Comparison of ENCODE assay signal across 20 mouse cellular contexts in genomic region chr13:89453819-89454218, GRCm38 (mm10).
DNase-seq lines count a peak whose midpoint lies in the region; ATAC-seq and TF ChIP-seq lines count a peak whose summit lies in the region.
"Had no signal": no experiment of that assay in that cellular context is flagged by ENCODE, and none has a peak within 500 bp of the region (broad histone marks: within the 10 kb centered on the region; RNA-seq: fewer than 3 reads in every experiment).

No protein-coding gene starts in this region.

- ATAC-seq in limb, embryonic 14.5 days (ENCODE audit: low FRiP score, low read depth), result no peak
- ATAC-seq in activated CD4-positive, CD25-positive, alpha-beta regulatory T cell, adult 4 months, result peak; percentile 28
- ATAC-seq in hematopoietic stem cell, adult 5-6 weeks (replicated peaks in 1 of 2; ENCODE audit: insufficient read depth in 1 of 2, low FRiP score in 2 of 2, low TSS enrichment in 1 of 2, low read depth in 1 of 2, poor library complexity in 2 of 2, severe bottlenecking in 2 of 2), result peak; percentile 27 to 32; a peak in 2 of 4 replicates
- ATAC-seq: forebrain, embryonic 15.5 days; hindbrain, embryonic 16.5 days; inflammation-experienced regulatory T-cells, adult 6 months; intestine, postnatal 0 days had no signal

- no peaks in the 10 kb centered on the region for H3K27me3 ChIP-seq in limb, embryonic 14.5 days (ENCODE audit: control insufficient read depth, insufficient read depth, low read length)
- H3K27me3 ChIP-seq in limb, embryonic 10.5 days (ENCODE audit: low read depth, poor library complexity, severe bottlenecking), result no peaks in the 10 kb centered on the region
- H3K27me3 ChIP-seq: embryonic facial prominence, embryonic 15.5 days; forebrain, embryonic 15.5 days; hindbrain, embryonic 12.5 days had no signal

- H3K4me2 ChIP-seq in limb, embryonic 14.5 days (replicated peaks; ENCODE audit: low read depth, low read length, severe bottlenecking), result no peak overlapping the region
- H3K4me2 ChIP-seq: embryonic facial prominence, embryonic 15.5 days; forebrain, embryonic 15.5 days; heart, embryonic 11.5 days; hindbrain, embryonic 12.5 days had no signal

- no peaks in the 10 kb centered on the region for H3K36me3 ChIP-seq in limb, embryonic 14.5 days (ENCODE audit: control insufficient read depth, insufficient read depth, low read length)
- H3K36me3 ChIP-seq in limb, embryonic 10.5 days, result no peaks in the 10 kb centered on the region
- H3K36me3 ChIP-seq: embryonic facial prominence, embryonic 15.5 days; forebrain, embryonic 15.5 days; hindbrain, embryonic 12.5 days had no signal

- no peaks in the 10 kb centered on the region for H3K9me3 ChIP-seq in limb, embryonic 14.5 days (ENCODE audit: control insufficient read depth, low read length)
- H3K9me3 ChIP-seq in limb, embryonic 10.5 days (replicated peaks), result no peaks in the 10 kb centered on the region
- H3K9me3 ChIP-seq: embryonic facial prominence, embryonic 15.5 days; forebrain, embryonic 15.5 days; hindbrain, embryonic 12.5 days had no signal

- peak; percentile 18 for DNase-seq in limb, embryonic 14.5 days (ENCODE audit: low spot score)
- no peak for DNase-seq in limb, embryonic 10.5 days (ENCODE audit: low spot score)
- no peak for DNase-seq in lung, adult 2 months
- DNase-seq in right cerebral cortex, postnatal 36 days (ENCODE audit: low spot score in 2 of 2), result no peak
- DNase-seq in MN1 (ENCODE audit: low spot score), result no peak
- DNase-seq: adrenal gland, adult 8-10 months; cerebellum, adult 18-20 months; cerebellum, postnatal 10 days; embryo, embryonic 11 days; gastrocnemius, postnatal 14 days; heart, adult 2 months had no signal

- TF ChIP-seq CTCF in lung, adult 2 months (IDR thresholded peaks at IDR 0.05; ENCODE audit: insufficient read depth, low read length), result no peak

- no peak for TF ChIP-seq POLR2A in limb, embryonic 14.5 days (IDR thresholded peaks at IDR 0.05; ENCODE audit: borderline replicate concordance, extremely low read depth, insufficient read depth, insufficient read length)
- no peak for TF ChIP-seq POLR2A in lung, adult 2 months (IDR thresholded peaks at IDR 0.05; ENCODE audit: borderline replicate concordance, extremely low read depth, low read depth, low read length)

- H3K9ac ChIP-seq in limb, embryonic 14.5 days (ENCODE audit: low read depth, low read length, severe bottlenecking), result no peak overlapping the region
- H3K9ac ChIP-seq: embryonic facial prominence, embryonic 15.5 days; forebrain, embryonic 15.5 days; hindbrain, embryonic 12.5 days had no signal

- no peaks in the 10 kb centered on the region for H3K4me1 ChIP-seq in limb, embryonic 14.5 days (ENCODE audit: control insufficient read depth, insufficient read depth, low read length)
- no peaks in the 10 kb centered on the region for H3K4me1 ChIP-seq in limb, embryonic 10.5 days
- H3K4me1 ChIP-seq in lung, adult 2 months (ENCODE audit: control insufficient read depth, insufficient read depth, low read length), result no peaks in the 10 kb centered on the region
- H3K4me1 ChIP-seq: embryonic facial prominence, embryonic 15.5 days; forebrain, embryonic 15.5 days; hindbrain, embryonic 12.5 days had no signal

- no peak overlapping the region for H3K4me3 ChIP-seq in limb, embryonic 14.5 days (replicated peaks; ENCODE audit: low read length)
- no peak overlapping the region for H3K4me3 ChIP-seq in limb, embryonic 10.5 days
- H3K4me3 ChIP-seq in lung, adult 2 months (replicated peaks; ENCODE audit: extremely low read depth, low read depth, low read length), result no peak overlapping the region
- H3K4me3 ChIP-seq: embryonic facial prominence, embryonic 15.5 days; forebrain, embryonic 15.5 days; heart, adult 2 months; hindbrain, embryonic 12.5 days had no signal

- H3K27ac ChIP-seq in limb, embryonic 14.5 days (replicated peaks; ENCODE audit: low read depth, low read length), result no peak overlapping the region
- H3K27ac ChIP-seq in limb, embryonic 10.5 days, result no peak overlapping the region
- H3K27ac ChIP-seq: embryonic facial prominence, embryonic 15.5 days; forebrain, embryonic 15.5 days; heart, adult 2 months; hindbrain, embryonic 12.5 days had no signal

- WGBS in limb, embryonic 14.5 days, result 73% methylated on average over 1 of the region's 1 CpGs
- 96% methylated on average over 1 of the region's 1 CpGs for WGBS in limb, embryonic 10.5 days
- WGBS in lung, adult 2 months, result 93% methylated on average over 1 of the region's 1 CpGs
